Mouse (Mus musculus) liver, embryonic 13.5 days (tissue): ENCODE data around the gene Haspin. TPM values are rescaled to one million over a fixed set of nuclear protein-coding genes. Genes with fewer than 3 reads are reported as not detected.
"Not testable (repeated sequence)": the region's sequence is repeated elsewhere in the genome, so short reads cannot be mapped to it uniquely, and the experiment has no call there.

Experiments
- ATAC-seq: fragments of 200-750 bp; cut with Nextera tagmentation; 2 replicates; pipeline ENCODE4 v1.8.0; 2017; ENCODE audit warnings: low read depth, mild to moderate bottlenecking, moderate number of reproducible peaks, moderate library complexity
- DNase-seq: peaks from one replicate; pipeline ENCODE4 v3.0.0; 2022
- H3K27ac ChIP-seq: fragments of 300-500 bp; sonication (generic); 2 replicates; pipeline ENCODE4 v1.5.1; 2015; ENCODE audit warnings: moderate library complexity, mild to moderate bottlenecking, inconsistent platforms
- H3K27me3 ChIP-seq: fragments of 300-500 bp; sonication (generic); 2 replicates; pipeline ENCODE4 v1.6.1; 2015; ENCODE audit warnings: mild to moderate bottlenecking, inconsistent platforms
- H3K36me3 ChIP-seq: fragments of 300-500 bp; sonication (generic); 2 replicates; pipeline ENCODE4 v1.6.1; 2015; ENCODE audit warnings: mild to moderate bottlenecking, inconsistent platforms
- H3K4me1 ChIP-seq: fragments of 300-500 bp; sonication (generic); replicated peaks from 2 replicates; pipeline ENCODE4 v1.6.1; 2015; ENCODE audit warnings: inconsistent platforms
- H3K4me2 ChIP-seq: fragments of 300-500 bp; sonication (generic); 2 replicates; pipeline ENCODE4 v1.6.1; 2015; ENCODE audit warnings: inconsistent platforms, mild to moderate bottlenecking, moderate library complexity
- H3K4me3 ChIP-seq: fragments of 300-500 bp; sonication (generic); replicated peaks from 2 replicates; pipeline ENCODE4 v1.5.1; 2015; ENCODE audit warnings: mild to moderate bottlenecking, inconsistent platforms
- H3K9ac ChIP-seq: fragments of 300-500 bp; sonication (generic); 2 replicates; pipeline ENCODE4 v1.6.1; 2015; ENCODE audit warnings: mild to moderate bottlenecking, inconsistent platforms
- H3K9me3 ChIP-seq: fragments of 300-500 bp; sonication (generic); replicated peaks from 2 replicates; pipeline ENCODE4 v1.6.1; 2016; ENCODE audit warnings: inconsistent platforms
- WGBS: fragments of 180-500 bp; shearing (Covaris S2); methylation state at CpG from one replicate; pipeline ENCODE4 v1.1.7; 2015; ENCODE audit not compliant: insufficient replicate concordance; 5-methylcytosine and 5-hydroxymethylcytosine counted together
- polyA plus RNA-seq: library from polyadenylated mRNA; unstranded; fragments of >200 nt; fragmentation: Nextera tagmentation; extraction: Ambion mirVana; gene quantifications from 2 replicates; pipeline ENCODE4 v1.2.1, GENCODE M21; 2015

Gene Haspin
- polyA plus RNA-seq, 1 experiment from 2014 or later: 13.8 TPM

DNA sequence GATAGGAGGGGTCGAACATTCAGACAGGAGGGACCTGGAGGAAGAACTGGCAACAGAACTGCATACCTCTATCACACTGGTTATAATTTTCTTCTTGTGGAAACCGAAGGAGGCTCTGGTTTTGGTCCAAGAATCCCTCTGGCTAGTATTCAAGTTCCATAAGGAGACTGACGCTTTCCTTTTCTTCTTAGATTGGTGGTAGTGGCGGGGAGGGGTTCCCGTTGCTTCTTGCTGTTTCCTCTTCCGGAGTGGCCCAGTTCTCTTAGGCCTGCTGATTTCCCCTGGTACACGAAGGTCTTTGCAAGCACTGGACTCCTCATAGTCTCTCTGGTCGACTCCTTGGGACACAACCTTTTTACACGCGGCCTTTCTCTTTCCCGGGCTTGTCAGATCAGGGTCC is 978 bp downstream of the Haspin start:
- peaks cover 55% of the 10 kb centered on the region for H3K4me1 ChIP-seq
- peak overlapping the region; percentile 99 for H3K4me3 ChIP-seq
- H3K27me3 ChIP-seq: no peaks in the 10 kb centered on the region
- H3K9me3 ChIP-seq: no peaks in the 10 kb centered on the region
- ATAC-seq (no peak), DNase-seq (no peak)
- peak overlapping the region; percentile 81 for H3K27ac ChIP-seq
- H3K9ac ChIP-seq: peak overlapping the region; percentile 98
- 8% methylated on average over 11 of the region's 11 CpGs for WGBS
- peaks cover 29% of the 10 kb centered on the region for H3K36me3 ChIP-seq
- H3K4me2 ChIP-seq: peak overlapping the region; percentile 89

DNA sequence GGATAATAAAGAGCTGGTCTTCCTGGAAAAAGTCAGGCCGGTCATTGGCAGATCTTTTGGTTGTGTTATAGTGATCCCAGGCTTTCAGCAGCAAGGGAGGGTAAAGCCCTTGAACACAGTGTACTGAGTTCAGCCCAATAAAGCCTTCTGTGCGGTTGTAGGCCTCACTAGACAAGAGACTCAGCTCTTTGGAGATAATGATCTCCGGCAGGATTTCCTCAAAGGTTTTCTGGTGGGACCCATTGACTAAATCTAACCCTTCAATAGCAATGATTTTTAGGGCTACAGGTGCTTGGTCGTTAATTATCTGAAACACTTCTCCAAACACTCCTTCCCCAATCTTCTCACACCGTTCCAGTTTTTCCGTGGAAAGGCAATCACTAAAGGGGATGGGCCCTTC is 1.5 kb downstream of the Haspin start:
- ATAC-seq (no peak), DNase-seq (no peak)
- peaks cover 33% of the 10 kb centered on the region for H3K36me3 ChIP-seq
- peak overlapping the region; percentile 98 for H3K9ac ChIP-seq
- peaks cover 55% of the 10 kb centered on the region for H3K4me1 ChIP-seq
- peak overlapping the region; percentile 99 for H3K4me3 ChIP-seq
- H3K27me3 ChIP-seq: no peaks in the 10 kb centered on the region
- H3K27ac ChIP-seq: peak overlapping the region; percentile 81; the same call in 1 of the 2 replicates
- no peaks in the 10 kb centered on the region for H3K9me3 ChIP-seq
- peak overlapping the region; percentile 89 for H3K4me2 ChIP-seq
- 42% methylated on average over 6 of the region's 6 CpGs for WGBS

DNA sequence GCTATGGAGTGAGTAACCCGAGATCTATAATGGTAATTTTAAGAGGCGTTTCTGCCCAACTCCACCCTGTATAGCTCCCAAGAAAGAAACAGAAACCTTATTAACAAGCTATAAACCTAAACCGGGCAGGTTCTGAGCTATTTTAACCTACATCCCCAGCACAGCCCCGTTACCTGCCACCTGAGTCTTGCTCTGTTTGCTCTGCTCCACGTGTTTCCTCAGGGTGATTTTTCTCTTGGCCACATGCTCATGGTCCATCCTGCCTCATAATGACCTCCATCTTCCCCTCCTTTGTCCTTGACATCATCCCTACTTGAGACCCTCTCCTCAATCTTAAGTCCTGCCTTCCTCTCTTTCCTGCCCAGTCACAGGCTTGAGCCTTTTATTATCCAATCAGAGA is 3.9 kb downstream of the Haspin start:
- Histone ChIP-seq H3K4me3 (peak overlapping the region; percentile 99), H3K4me2 (peak overlapping the region; percentile 89), H3K9me3 (no peaks in the 10 kb centered on the region), H3K9ac (peak overlapping the region; percentile 23; the same call in 1 of the 2 replicates), H3K27me3 (no peaks in the 10 kb centered on the region), H3K4me1 (peaks cover 55% of the 10 kb centered on the region), H3K27ac (no peak overlapping the region), H3K36me3 (peaks cover 48% of the 10 kb centered on the region)
- ATAC-seq (no peak), DNase-seq (no peak)
- WGBS: 82% methylated on average over 5 of the region's 5 CpGs

DNA sequence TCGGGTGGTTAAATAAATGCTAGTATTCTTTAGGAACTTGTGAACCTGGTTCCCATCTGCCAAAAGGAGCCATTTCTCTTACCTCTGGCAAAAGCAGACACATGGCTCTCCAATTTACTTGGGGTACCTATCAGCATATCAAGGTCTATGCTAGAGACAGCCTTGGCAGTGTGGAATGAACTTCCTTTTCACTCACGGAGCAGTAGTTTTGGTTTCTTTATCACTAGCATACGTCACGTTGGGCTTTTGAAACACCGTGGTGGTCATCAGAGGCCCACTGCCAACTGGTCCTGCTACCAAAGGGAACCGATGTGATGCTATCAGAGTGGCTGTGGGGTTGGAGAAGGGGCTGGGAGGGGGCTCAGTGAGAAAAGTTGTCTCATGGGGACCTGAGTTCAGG is 5.1 kb downstream of the Haspin start:
- ATAC-seq: no peak
- H3K36me3 ChIP-seq: peaks cover 51% of the 10 kb centered on the region
- WGBS: 52% methylated on average over 6 of the region's 6 CpGs

DNA sequence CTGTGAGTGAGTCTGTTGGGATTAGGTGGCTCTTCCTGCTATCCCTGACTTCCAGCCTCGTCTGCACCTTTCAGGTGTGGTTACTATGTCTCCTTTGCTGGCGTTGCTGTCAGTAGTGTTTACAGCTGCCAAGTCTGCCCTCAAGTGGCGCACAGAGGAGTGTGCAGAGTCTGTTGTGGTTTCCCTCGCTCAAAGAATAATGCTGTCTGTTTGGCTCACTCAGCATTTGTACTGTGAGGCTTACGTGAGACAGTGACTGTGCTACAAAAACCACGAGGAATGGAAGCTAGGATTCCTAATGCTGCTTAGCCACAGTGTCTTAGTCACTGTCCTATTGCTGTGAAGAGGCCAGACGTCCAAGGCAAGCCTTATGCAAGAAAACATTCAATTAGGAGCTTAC is 7.1 kb downstream of the Haspin start:
- no peak for ATAC-seq
- Histone ChIP-seq H3K4me3 (no peak overlapping the region), H3K27me3 (no peaks in the 10 kb centered on the region), H3K4me2 (no peak overlapping the region), H3K27ac (no peak overlapping the region), H3K9me3 (no peaks in the 10 kb centered on the region), H3K36me3 (peaks cover 48% of the 10 kb centered on the region), H3K4me1 (peaks cover 38% of the 10 kb centered on the region), H3K9ac (no peak overlapping the region)
- no peak for DNase-seq
- 46% methylated on average over 7 of the region's 7 CpGs for WGBS

More for the DNA sequence above, 5.1 kb downstream of the Haspin start:
- Histone ChIP-seq H3K9me3 (no peaks in the 10 kb centered on the region), H3K4me1 (peaks cover 50% of the 10 kb centered on the region), H3K27me3 (no peaks in the 10 kb centered on the region), H3K4me2 (peak overlapping the region; percentile 89; the same call in 1 of the 2 replicates), H3K27ac (no peak overlapping the region), H3K9ac (no peak overlapping the region), H3K4me3 (no peak overlapping the region)
- DNase-seq: no peak

DNA sequence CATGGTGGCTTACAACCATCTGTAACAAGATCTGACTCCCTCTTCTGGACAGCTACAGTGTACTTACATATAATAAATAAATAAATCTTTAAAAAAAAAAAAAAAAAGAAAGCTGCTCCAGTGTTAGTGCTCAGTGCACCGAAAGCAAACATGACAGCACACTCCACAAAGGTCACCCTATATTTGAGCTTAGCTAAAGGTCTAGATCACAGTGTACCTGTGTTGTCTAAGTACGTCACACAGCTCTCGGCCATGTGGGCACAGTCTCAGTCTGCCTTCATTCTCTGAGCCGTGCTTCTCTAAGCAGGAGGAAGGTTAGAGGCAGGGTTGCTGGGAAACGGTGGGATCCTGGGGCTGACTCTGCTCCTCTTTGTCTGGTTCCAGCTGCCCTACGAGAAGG is 11.6 kb downstream of the Haspin start:
- ATAC-seq (0 out of 2 replicates have a peak, but pooled peaks have one; percentile 51), DNase-seq (no peak)
- no peak overlapping the region for H3K27ac ChIP-seq
- no peak overlapping the region for H3K4me2 ChIP-seq
- H3K4me1 ChIP-seq: no peaks in the 10 kb centered on the region; the same call in 1 of the 2 replicates
- H3K27me3 ChIP-seq: no peaks in the 10 kb centered on the region
- no peak overlapping the region for H3K9ac ChIP-seq
- peaks cover 18% of the 10 kb centered on the region for H3K36me3 ChIP-seq
- no peaks in the 10 kb centered on the region for H3K9me3 ChIP-seq
- WGBS: 77% methylated on average over 6 of the region's 6 CpGs
- no peak overlapping the region for H3K4me3 ChIP-seq

DNA sequence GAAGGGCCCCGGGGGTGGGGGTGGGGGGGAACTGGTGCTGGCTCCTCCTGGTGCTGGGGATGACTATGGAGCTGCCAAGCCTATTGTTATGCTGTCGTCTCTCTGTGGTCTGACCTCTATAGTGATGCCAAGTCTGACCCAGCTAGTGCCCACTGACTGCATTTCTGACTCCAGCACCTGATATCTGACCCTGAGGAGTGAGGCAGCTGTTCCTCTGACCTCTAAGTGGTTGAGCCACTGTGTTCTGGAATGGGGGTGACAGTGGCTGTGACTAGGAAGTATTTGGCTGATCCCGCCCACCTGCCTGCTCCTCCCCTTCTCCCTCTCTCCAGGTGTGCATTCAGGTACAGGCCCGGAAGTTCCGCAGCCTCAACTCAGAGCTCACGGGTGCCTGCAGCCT is 26.7 kb downstream of the Haspin start:
- WGBS: 67% methylated on average over 6 of the region's 6 CpGs
- DNase-seq (no peak), ATAC-seq (no peak)
- Histone ChIP-seq H3K27me3 (no peaks in the 10 kb centered on the region), H3K4me1 (peaks cover 21% of the 10 kb centered on the region), H3K9me3 (no peaks in the 10 kb centered on the region), H3K4me2 (no peak overlapping the region), H3K9ac (no peak overlapping the region), H3K4me3 (no peak overlapping the region), H3K36me3 (no peaks in the 10 kb centered on the region), H3K27ac (no peak overlapping the region)

DNA sequence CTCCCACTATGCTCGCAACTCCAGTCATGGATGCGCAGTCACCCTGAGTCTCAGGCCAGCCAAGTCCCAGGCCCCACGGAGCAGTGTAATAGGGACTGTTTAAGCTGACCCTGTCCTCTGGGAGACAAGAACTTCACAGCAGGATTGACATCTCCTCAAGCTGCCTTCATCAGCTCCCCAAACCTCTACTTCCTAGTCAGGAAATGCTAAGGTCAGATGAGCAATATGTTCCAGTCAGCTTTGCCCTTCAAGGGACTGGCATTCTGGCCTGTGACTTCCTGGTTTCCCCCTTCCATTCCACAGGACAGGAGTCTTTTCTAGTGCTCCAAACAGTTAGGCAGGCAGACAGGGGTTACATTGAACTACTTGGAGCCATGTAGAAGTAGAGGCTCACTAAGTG is 28.2 kb downstream of the Haspin start:
- no peaks in the 10 kb centered on the region for H3K36me3 ChIP-seq
- H3K9me3 ChIP-seq: no peaks in the 10 kb centered on the region
- 60% methylated on average over 3 of the region's 3 CpGs for WGBS
- no peak overlapping the region for H3K4me3 ChIP-seq
- H3K27me3 ChIP-seq: no peaks in the 10 kb centered on the region
- peaks cover 21% of the 10 kb centered on the region for H3K4me1 ChIP-seq
- no peak overlapping the region for H3K27ac ChIP-seq
- no peak overlapping the region for H3K9ac ChIP-seq
- H3K4me2 ChIP-seq: no peak overlapping the region
- DNase-seq (no peak), ATAC-seq (no peak)

DNA sequence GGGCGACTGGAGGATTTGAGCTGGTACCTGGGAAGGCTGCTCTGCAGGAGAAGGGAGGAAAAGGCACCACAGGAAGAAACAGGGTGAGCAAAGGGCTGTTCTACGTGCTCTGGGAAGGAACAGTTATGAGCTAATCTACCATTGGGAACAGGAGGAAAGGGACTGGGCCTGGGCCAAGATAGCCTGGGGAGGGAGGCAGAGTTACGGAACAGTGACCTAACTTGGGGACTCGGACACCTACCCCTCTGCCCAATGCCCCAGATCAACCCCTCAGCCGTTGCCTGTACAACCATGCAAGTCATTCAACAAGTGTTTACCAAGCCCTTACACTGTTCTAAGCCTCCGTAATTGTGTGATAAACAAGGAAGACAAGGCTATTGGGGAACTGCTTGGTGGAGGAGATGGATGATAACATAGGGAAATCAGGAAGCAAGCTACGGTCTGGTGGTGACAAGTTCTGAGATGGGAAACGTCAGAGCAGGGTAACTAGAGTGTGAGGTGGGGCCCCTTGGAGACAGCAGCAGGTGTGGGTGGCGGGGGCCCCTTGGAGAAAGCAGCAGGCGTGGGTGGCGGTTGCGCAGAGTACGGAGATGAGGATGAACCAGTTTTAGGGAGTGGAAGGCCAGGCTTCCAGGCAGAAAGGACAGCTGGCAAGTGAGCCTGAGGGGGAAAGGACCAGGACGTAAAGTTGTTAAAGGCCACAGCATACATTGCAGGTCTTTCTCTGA is 29.0 kb downstream of the Haspin start:
- WGBS: 48% methylated on average over 14 of the region's 14 CpGs
- no peak overlapping the region for H3K4me2 ChIP-seq
- no peak overlapping the region for H3K9ac ChIP-seq
- no peak overlapping the region for H3K4me3 ChIP-seq
- no peaks in the 10 kb centered on the region for H3K36me3 ChIP-seq
- no peaks in the 10 kb centered on the region for H3K9me3 ChIP-seq
- H3K27me3 ChIP-seq: no peaks in the 10 kb centered on the region
- peaks cover 21% of the 10 kb centered on the region for H3K4me1 ChIP-seq
- no peak for DNase-seq
- H3K27ac ChIP-seq: peak overlapping the region; percentile 64
- ATAC-seq: no peak

DNA sequence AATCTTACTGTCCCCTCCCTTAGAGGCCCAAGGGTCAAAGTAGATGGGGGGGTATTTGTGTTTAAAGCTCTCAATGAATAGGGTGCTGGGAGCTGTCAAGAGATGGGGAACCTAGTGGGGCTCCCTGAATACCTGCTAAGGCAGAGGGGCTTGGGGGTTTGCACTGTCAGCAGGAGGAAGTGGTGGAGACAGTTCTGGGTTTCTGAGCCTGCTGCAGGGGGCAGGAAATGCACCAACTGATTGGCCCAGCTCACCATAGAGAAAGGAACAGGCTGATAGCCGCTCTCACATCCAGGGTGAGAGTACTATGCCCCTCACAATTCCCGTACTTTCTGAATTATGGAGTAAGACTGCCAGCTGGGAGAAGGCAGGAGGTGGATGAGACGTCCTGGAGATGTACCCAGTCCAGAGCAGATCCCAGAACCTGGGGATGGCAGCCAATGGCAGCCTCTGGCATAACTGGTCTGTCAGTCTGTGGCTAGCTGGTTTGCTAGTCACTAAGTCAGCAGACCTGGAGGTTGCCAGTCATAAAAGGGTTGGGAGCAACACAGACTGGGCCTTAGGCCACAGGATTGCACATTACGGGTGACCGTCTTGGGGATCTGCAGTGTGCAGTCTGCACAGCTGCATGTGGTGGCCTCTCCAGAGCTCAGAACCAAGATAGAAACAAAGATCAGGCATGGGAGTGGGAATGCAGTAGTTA is 29.7 kb downstream of the Haspin start:
- Histone ChIP-seq H3K36me3 (no peaks in the 10 kb centered on the region), H3K4me1 (peaks cover 21% of the 10 kb centered on the region), H3K9ac (no peak overlapping the region), H3K27me3 (no peaks in the 10 kb centered on the region), H3K9me3 (no peaks in the 10 kb centered on the region), H3K4me3 (no peak overlapping the region), H3K27ac (peak overlapping the region; percentile 64), H3K4me2 (no peak overlapping the region)
- 33% methylated on average over 5 of the region's 5 CpGs for WGBS
- ATAC-seq (no peak), DNase-seq (no peak)

DNA sequence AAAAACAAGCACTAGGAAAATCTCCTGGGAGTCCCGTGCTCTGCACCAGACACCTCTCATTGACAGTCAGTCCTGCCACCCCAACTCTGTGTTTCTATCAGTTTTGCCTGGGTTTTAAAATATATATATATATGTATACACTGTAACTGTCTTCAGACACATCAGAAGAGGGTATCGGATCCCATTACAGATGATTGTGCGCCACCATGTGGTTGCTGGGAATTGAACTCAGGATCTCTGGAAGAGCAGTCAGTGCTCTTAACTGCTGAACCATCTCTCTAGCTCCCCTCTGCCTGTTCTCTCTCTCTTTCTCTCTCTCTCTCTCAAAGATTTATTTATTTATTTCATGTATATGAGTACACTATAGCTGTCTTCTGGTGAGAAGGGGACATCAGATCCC is 30.7 kb downstream of the Haspin start:
- H3K4me1 ChIP-seq: peaks cover 21% of the 10 kb centered on the region
- not testable (repeated sequence) for H3K36me3 ChIP-seq, H3K9ac ChIP-seq, H3K9me3 ChIP-seq, DNase-seq, H3K27me3 ChIP-seq, ATAC-seq, H3K4me3 ChIP-seq, H3K27ac ChIP-seq, H3K4me2 ChIP-seq
- 28% methylated on average over 3 of the region's 3 CpGs for WGBS
